In the genomic region with DNA sequence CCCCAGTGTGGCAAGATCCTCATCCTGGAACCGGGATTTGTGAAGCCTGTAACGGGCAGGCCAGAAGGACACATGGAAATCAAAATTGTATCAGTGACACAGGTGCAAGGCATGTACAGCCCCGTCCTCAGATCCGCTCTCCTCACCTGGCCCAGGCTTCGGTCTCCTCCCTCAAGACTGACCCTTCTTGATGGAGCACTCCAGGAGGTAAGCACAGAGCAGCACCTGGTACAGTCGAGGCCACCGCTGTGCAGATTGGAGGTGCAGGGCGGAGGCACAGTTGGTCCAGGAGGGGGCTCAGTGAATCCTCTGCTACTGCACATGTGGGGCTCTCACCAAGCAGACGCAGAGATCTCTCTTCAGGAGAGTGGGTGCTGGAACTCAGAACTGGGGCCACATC, we compare ENCODE assay signal across 18 mouse cellular contexts. TPM values are rescaled to one million over a fixed set of nuclear protein-coding genes. Genes with fewer than 3 reads are reported as not detected.
"Had no signal": no experiment of that assay in that cellular context is flagged by ENCODE, and none has a peak within 500 bp of the region (broad histone marks: within the 10 kb centered on the region; RNA-seq: fewer than 3 reads in every experiment).

No protein-coding gene starts in this region.

- H3K4me2 ChIP-seq: lung, embryonic 15.5 days; midbrain, embryonic 12.5 days; neural tube, embryonic 12.5 days; stomach, embryonic 15.5 days had no signal

- H3K27me3 ChIP-seq: lung, embryonic 15.5 days; midbrain, embryonic 12.5 days; neural tube, embryonic 12.5 days; stomach, embryonic 15.5 days had no signal

- H3K4me3 ChIP-seq: lung, embryonic 15.5 days; midbrain, embryonic 12.5 days; neural tube, embryonic 12.5 days; stomach, embryonic 15.5 days had no signal

- ATAC-seq: liver, postnatal 0 days; lung, postnatal 0 days; midbrain, embryonic 16.5 days had no signal

- H3K9ac ChIP-seq: liver, postnatal 0 days; lung, embryonic 15.5 days; midbrain, embryonic 12.5 days; neural tube, embryonic 12.5 days; stomach, embryonic 15.5 days had no signal

- DNase-seq: liver, postnatal 0 days; lung, adult 2 months; lung, postnatal 14 days; midbrain, embryonic 14.5 days; right cerebral cortex, postnatal 14 days; thymus, adult 2 months; thymus, postnatal 25 days; thymus, postnatal 4 days had no signal

- H3K9me3 ChIP-seq: lung, embryonic 15.5 days; megakaryocyte, embryonic 14.5 days; midbrain, embryonic 12.5 days; neural tube, embryonic 12.5 days; stomach, embryonic 15.5 days had no signal

- H3K27ac ChIP-seq: lung, embryonic 15.5 days; macrophage; midbrain, embryonic 12.5 days; neural tube, embryonic 12.5 days; stomach, embryonic 15.5 days; stomach, postnatal 0 days had no signal

RNA-seq across cellular contexts. Expression of gene Mapk11, which starts 24.1 kb away (rescaled TPM):
- total RNA-seq: megakaryocyte progenitor cell, adult 5-6 weeks had no signal
